Mouse (Mus musculus) urinary bladder, postnatal 25 days (tissue): ENCODE measurements around the gene Rpl37.

Source experiments
- DNase-seq: peaks from one replicate; pipeline ENCODE4 v3.0.0; 2022; ENCODE audit warnings: low spot score

Gene Rpl37

GRCm38 (mm10) chr15:5116270-5117030, at the start of gene Rpl37:
TSS of gene Rpl37 (plus strand) at chr15:5116645.
- peak; percentile 98 for DNase-seq

- DNase-seq, result peak; percentile 16
Observed at GRCm38 (mm10) chr15:5068801-5069518, 47.5 kb upstream of the Rpl37 start.

- DNase-seq, result no peak
Observed at GRCm38 (mm10) chr15:5081235-5081634, 35.2 kb upstream of the Rpl37 start.

- DNase-seq, result no peak
Observed at GRCm38 (mm10) chr15:5086162-5086561, 30.3 kb upstream of the Rpl37 start.

- no peak for DNase-seq
Observed at GRCm38 (mm10) chr15:5088850-5089608, 27.4 kb upstream of the Rpl37 start.

GRCm38 (mm10) chr15:5090131-5090530, 26.3 kb upstream of the Rpl37 start:
- DNase-seq, result no peak

GRCm38 (mm10) chr15:5095534-5096301, 20.7 kb upstream of the Rpl37 start:
- no peak for DNase-seq

GRCm38 (mm10) chr15:5097376-5097775, 19.1 kb upstream of the Rpl37 start:
- DNase-seq, result no peak

- no peak for DNase-seq
Observed at GRCm38 (mm10) chr15:5102312-5102711, 14.1 kb upstream of the Rpl37 start.

GRCm38 (mm10) chr15:5105891-5106290, 10.6 kb upstream of the Rpl37 start:
- no peak for DNase-seq

GRCm38 (mm10) chr15:5106293-5106692, 10.2 kb upstream of the Rpl37 start:
- DNase-seq, result no peak

GRCm38 (mm10) chr15:5107686-5108654, 8.5 kb upstream of the Rpl37 start, which contains the start of gene Card6:
TSS of gene Card6 (minus strand) at chr15:5108539.
- DNase-seq, result no peak

GRCm38 (mm10) chr15:5108655-5109040, 7.8 kb upstream of the Rpl37 start:
- DNase-seq, result no peak

- DNase-seq, result no peak
Observed at GRCm38 (mm10) chr15:5112651-5113050, 3.8 kb upstream of the Rpl37 start.

GRCm38 (mm10) chr15:5115173-5115572, 1.3 kb upstream of the Rpl37 start:
- DNase-seq, result no peak

GRCm38 (mm10) chr15:5117031-5117601, 671 bp downstream of the Rpl37 start:
- DNase-seq, result no peak

- no peak for DNase-seq
Observed at GRCm38 (mm10) chr15:5118626-5119025, 2.2 kb downstream of the Rpl37 start.

- no peak for DNase-seq
Observed at GRCm38 (mm10) chr15:5119192-5119591, 2.7 kb downstream of the Rpl37 start.

GRCm38 (mm10) chr15:5119707-5120106, 3.3 kb downstream of the Rpl37 start:
- DNase-seq, result no peak
